Mouse (Mus musculus): Measurements from ENCODE around the gene Lrmda. TPM values are rescaled to one million over a fixed set of nuclear protein-coding genes. Genes with fewer than 3 reads are reported as not detected.

Gene Lrmda
- polyA plus RNA-seq, 1 experiment: 0.65 TPM

- Histone ChIP-seq H3K4me1 (ENCODE audit: control insufficient read depth, insufficient read depth, low read length) (no peaks in the 10 kb centered on the region), H3K27ac (ENCODE audit: insufficient read depth, low read length) (no peak overlapping the region), H3K4me3 (ENCODE audit: insufficient read depth, low read length) (no peak overlapping the region)
- TF ChIP-seq POLR2A (IDR thresholded peaks at IDR 0.05; ENCODE audit: extremely low read depth, insufficient read depth, low read length) (no peak), CTCF (IDR thresholded peaks at IDR 0.05; ENCODE audit: extremely low read depth, insufficient read depth, low read length) (no peak)
Measured at GRCm38 (mm10) chr14:22036802-22037497, 17.4 kb downstream of the Lrmda start.

- TF ChIP-seq CTCF (IDR thresholded peaks at IDR 0.05; ENCODE audit: extremely low read depth, insufficient read depth, low read length): no peak
- TF ChIP-seq POLR2A (IDR thresholded peaks at IDR 0.05; ENCODE audit: extremely low read depth, insufficient read depth, low read length): no peak
- H3K4me3 ChIP-seq (ENCODE audit: insufficient read depth, low read length): no peak overlapping the region
- H3K27ac ChIP-seq (ENCODE audit: insufficient read depth, low read length): no peak overlapping the region
- no peaks in the 10 kb centered on the region for H3K4me1 ChIP-seq (ENCODE audit: control insufficient read depth, insufficient read depth, low read length)
Measured at GRCm38 (mm10) chr14:22037498-22038131, 18.1 kb downstream of the Lrmda start.

- Histone ChIP-seq H3K27ac (ENCODE audit: insufficient read depth, low read length) (no peak overlapping the region), H3K4me3 (ENCODE audit: insufficient read depth, low read length) (no peak overlapping the region), H3K4me1 (ENCODE audit: control insufficient read depth, insufficient read depth, low read length) (no peaks in the 10 kb centered on the region)
- TF ChIP-seq POLR2A (IDR thresholded peaks at IDR 0.05; ENCODE audit: extremely low read depth, insufficient read depth, low read length) (no peak), CTCF (IDR thresholded peaks at IDR 0.05; ENCODE audit: extremely low read depth, insufficient read depth, low read length) (no peak)
Measured at GRCm38 (mm10) chr14:22042146-22042545, 22.6 kb downstream of the Lrmda start.

- H3K27ac ChIP-seq (ENCODE audit: insufficient read depth, low read length): no peak overlapping the region
- no peaks in the 10 kb centered on the region for H3K4me1 ChIP-seq (ENCODE audit: control insufficient read depth, insufficient read depth, low read length)
- H3K4me3 ChIP-seq (ENCODE audit: insufficient read depth, low read length): no peak overlapping the region
- no peak for TF ChIP-seq CTCF (IDR thresholded peaks at IDR 0.05; ENCODE audit: extremely low read depth, insufficient read depth, low read length)
- no peak for TF ChIP-seq POLR2A (IDR thresholded peaks at IDR 0.05; ENCODE audit: extremely low read depth, insufficient read depth, low read length)
Measured at GRCm38 (mm10) chr14:22043420-22043819, 23.9 kb downstream of the Lrmda start.

- H3K4me3 ChIP-seq (ENCODE audit: insufficient read depth, low read length): no peak overlapping the region
- H3K4me1 ChIP-seq (ENCODE audit: control insufficient read depth, insufficient read depth, low read length): no peaks in the 10 kb centered on the region
- H3K27ac ChIP-seq (ENCODE audit: insufficient read depth, low read length): no peak overlapping the region
- TF ChIP-seq POLR2A (IDR thresholded peaks at IDR 0.05; ENCODE audit: extremely low read depth, insufficient read depth, low read length) (no peak), CTCF (IDR thresholded peaks at IDR 0.05; ENCODE audit: extremely low read depth, insufficient read depth, low read length) (no peak)
Measured at GRCm38 (mm10) chr14:22046262-22046856, 26.8 kb downstream of the Lrmda start.

- Histone ChIP-seq H3K27ac (ENCODE audit: insufficient read depth, low read length) (no peak overlapping the region), H3K4me1 (ENCODE audit: control insufficient read depth, insufficient read depth, low read length) (no peaks in the 10 kb centered on the region), H3K4me3 (ENCODE audit: insufficient read depth, low read length) (no peak overlapping the region)
- TF ChIP-seq POLR2A (IDR thresholded peaks at IDR 0.05; ENCODE audit: extremely low read depth, insufficient read depth, low read length) (no peak), CTCF (IDR thresholded peaks at IDR 0.05; ENCODE audit: extremely low read depth, insufficient read depth, low read length) (no peak)
Measured at GRCm38 (mm10) chr14:22048068-22048899, 28.8 kb downstream of the Lrmda start.

GRCm38 (mm10) chr14:22048900-22049199 is 29.3 kb downstream of the Lrmda start:
- no peak overlapping the region for H3K4me3 ChIP-seq (ENCODE audit: insufficient read depth, low read length)
- TF ChIP-seq POLR2A (IDR thresholded peaks at IDR 0.05; ENCODE audit: extremely low read depth, insufficient read depth, low read length) (no peak), CTCF (IDR thresholded peaks at IDR 0.05; ENCODE audit: extremely low read depth, insufficient read depth, low read length) (no peak)

GRCm38 (mm10) chr14:22049282-22049681 is 29.8 kb downstream of the Lrmda start:
- no peak for TF ChIP-seq CTCF (IDR thresholded peaks at IDR 0.05; ENCODE audit: extremely low read depth, insufficient read depth, low read length)
- TF ChIP-seq POLR2A (IDR thresholded peaks at IDR 0.05; ENCODE audit: extremely low read depth, insufficient read depth, low read length): no peak
- Histone ChIP-seq H3K4me1 (ENCODE audit: control insufficient read depth, insufficient read depth, low read length) (no peaks in the 10 kb centered on the region), H3K4me3 (ENCODE audit: insufficient read depth, low read length) (no peak overlapping the region), H3K27ac (ENCODE audit: insufficient read depth, low read length) (no peak overlapping the region)

More at GRCm38 (mm10) chr14:22048900-22049199, 29.3 kb downstream of the Lrmda start:
- H3K27ac ChIP-seq (ENCODE audit: insufficient read depth, low read length): no peak overlapping the region
- no peaks in the 10 kb centered on the region for H3K4me1 ChIP-seq (ENCODE audit: control insufficient read depth, insufficient read depth, low read length)

GRCm38 (mm10) chr14:22051941-22052664 is 32.6 kb downstream of the Lrmda start:
- Histone ChIP-seq H3K4me3 (ENCODE audit: insufficient read depth, low read length) (no peak overlapping the region), H3K4me1 (ENCODE audit: control insufficient read depth, insufficient read depth, low read length) (no peaks in the 10 kb centered on the region), H3K27ac (ENCODE audit: insufficient read depth, low read length) (no peak overlapping the region)
- TF ChIP-seq CTCF (IDR thresholded peaks at IDR 0.05; ENCODE audit: extremely low read depth, insufficient read depth, low read length) (no peak), POLR2A (IDR thresholded peaks at IDR 0.05; ENCODE audit: extremely low read depth, insufficient read depth, low read length) (no peak)
